Mouse (Mus musculus) bone marrow macrophage, adult 2 months (primary cell): ENCODE data around the gene Endod1.

Experiments
- CTCF ChIP-seq: IDR thresholded peaks from 2 replicates; pipeline ENCODE4 v1.5.1; 2012; ENCODE audit warnings: low read depth, mild to moderate bottlenecking, low read length, moderate library complexity
- POLR2A ChIP-seq: IDR thresholded peaks from 2 replicates; pipeline ENCODE4 v1.6.1; 2012; ENCODE audit warnings: mild to moderate bottlenecking, low read depth, low read length, borderline replicate concordance

DNA sequence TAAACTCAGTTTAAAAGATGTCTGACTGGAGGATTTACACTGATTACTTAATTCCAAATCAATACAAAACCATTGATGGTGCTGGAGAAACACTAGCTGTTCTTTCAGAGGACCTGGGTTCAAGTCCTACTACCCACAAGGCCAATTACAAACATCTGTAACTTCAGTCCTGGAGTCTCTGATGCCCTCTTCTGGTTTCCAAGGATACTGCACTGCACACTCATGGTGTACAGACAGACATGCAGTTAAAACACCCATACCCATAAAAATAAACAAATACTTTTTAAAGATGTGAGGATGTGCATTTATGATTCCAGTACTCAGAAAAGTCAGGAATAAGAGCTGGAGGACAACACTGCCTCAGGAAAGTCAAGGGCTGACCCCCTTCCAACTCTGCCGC is 6.7 kb upstream of the Endod1 start:
- no peak for TF ChIP-seq CTCF
- no peak for TF ChIP-seq POLR2A
